Mouse (Mus musculus) hindbrain, embryonic 10.5 days (tissue): ENCODE results near the gene Litaf. TPM values are rescaled to one million over a fixed set of nuclear protein-coding genes. Genes with fewer than 3 reads are reported as not detected.

Source experiments
- DNase-seq: peaks from one replicate; pipeline ENCODE4 v3.0.0-alpha.2; 2017; ENCODE audit warnings: low spot score
- H3K27ac ChIP-seq: fragments of 300-500 bp; sonication (generic); 2 replicates; pipeline ENCODE4 v1.5.1; 2016; ENCODE audit warnings: mild to moderate bottlenecking, moderate library complexity
- H3K27me3 ChIP-seq: fragments of 300-500 bp; sonication (generic); 2 replicates; pipeline ENCODE4 v1.6.1; 2016; ENCODE audit warnings: mild to moderate bottlenecking; ENCODE audit not compliant: poor library complexity, insufficient read depth, severe bottlenecking
- H3K36me3 ChIP-seq: fragments of 300-500 bp; sonication (generic); 2 replicates; pipeline ENCODE4 v1.6.1; 2016; ENCODE audit warnings: mild to moderate bottlenecking, moderate library complexity
- H3K4me1 ChIP-seq: fragments of 300-500 bp; sonication (generic); replicated peaks from 2 replicates; pipeline ENCODE4 v1.6.1; 2016; ENCODE audit warnings: mild to moderate bottlenecking
- H3K4me3 ChIP-seq: fragments of 300-500 bp; sonication (generic); 2 replicates; pipeline ENCODE4 v1.5.1; 2016; ENCODE audit warnings: mild to moderate bottlenecking, moderate library complexity
- H3K9me3 ChIP-seq: fragments of 300-500 bp; sonication (generic); 2 replicates; pipeline ENCODE4 v1.6.1; 2016; ENCODE audit warnings: mild to moderate bottlenecking, moderate library complexity
- WGBS: fragments of 180-500 bp; shearing (Covaris S2); methylation state at CpG from one replicate; pipeline ENCODE4 v1.1.7; 2016; 5-methylcytosine and 5-hydroxymethylcytosine counted together
- polyA plus RNA-seq: library from polyadenylated mRNA; unstranded; fragments of >200 nt; fragmentation: Nextera tagmentation; extraction: Ambion mirVana; gene quantifications from 2 replicates; pipeline ENCODE4 v1.2.1, GENCODE M21; 2016

Gene Litaf
- 88.8 and 127 TPM in 2 replicates for polyA plus RNA-seq

GRCm38 (mm10) chr16:11066029-11066832 is at the start of gene Litaf:
TSS of gene Litaf (minus strand) at chr16:11066157.
- peaks cover 20% of the 10 kb centered on the region for H3K36me3 ChIP-seq
- H3K9me3 ChIP-seq, result no peaks in the 10 kb centered on the region
- whole genome bisulfite sequencing, result under 1% methylated on average over 78 of the region's 78 CpGs
- peaks cover 77% of the 10 kb centered on the region for H3K4me1 ChIP-seq
- no peaks in the 10 kb centered on the region for H3K27me3 ChIP-seq
- peak within 1 kb of the TSS; percentile 98 for H3K27ac ChIP-seq
- peak; percentile 99 for DNase-seq
- peak within 1 kb of the TSS; percentile 75 for H3K4me3 ChIP-seq

- DNase-seq, result no peak
- H3K36me3 ChIP-seq, result peaks cover 34% of the 10 kb centered on the region
- no peak overlapping the region for H3K27ac ChIP-seq
- H3K4me3 ChIP-seq, result no peak overlapping the region
- H3K27me3 ChIP-seq, result no peaks in the 10 kb centered on the region
- WGBS, result 81% methylated on average over 4 of the region's 4 CpGs
- H3K4me1 ChIP-seq, result no peaks in the 10 kb centered on the region
- H3K9me3 ChIP-seq, result no peaks in the 10 kb centered on the region
Measured at GRCm38 (mm10) chr16:11109198-11109740, 43.3 kb upstream of the Litaf start.

GRCm38 (mm10) chr16:11104905-11105304 is 38.9 kb upstream of the Litaf start:
- no peak overlapping the region for H3K27ac ChIP-seq
- no peak overlapping the region for H3K4me3 ChIP-seq
- no peaks in the 10 kb centered on the region for H3K9me3 ChIP-seq
- 84% methylated on average over 1 of the region's 1 CpGs for WGBS
- DNase-seq, result no peak
- H3K27me3 ChIP-seq, result no peaks in the 10 kb centered on the region
- H3K4me1 ChIP-seq, result no peaks in the 10 kb centered on the region
- peaks cover 32% of the 10 kb centered on the region for H3K36me3 ChIP-seq

DNA sequence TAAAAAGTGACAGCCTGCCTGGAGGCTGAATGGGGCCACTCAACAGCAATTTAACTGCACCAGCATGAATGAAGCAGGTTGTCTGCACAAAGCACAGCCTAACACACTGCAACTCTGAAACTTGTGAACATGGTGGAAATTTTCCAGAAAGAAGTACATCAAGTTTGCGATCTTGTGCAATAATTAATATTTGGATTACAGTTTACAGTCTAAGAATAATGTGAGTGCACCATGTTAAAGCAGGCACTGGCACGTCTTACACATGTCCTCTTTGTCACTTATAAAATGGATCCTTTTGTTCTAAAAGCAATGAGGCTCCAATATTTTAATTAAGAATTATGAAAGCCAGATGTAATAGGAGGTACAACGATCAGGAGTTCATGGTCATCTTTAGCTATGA is 31.3 kb upstream of the Litaf start:
- no peak overlapping the region for H3K4me3 ChIP-seq
- H3K27ac ChIP-seq, result no peak overlapping the region
- WGBS, result 90% methylated on average over 3 of the region's 3 CpGs
- H3K36me3 ChIP-seq, result peaks cover 22% of the 10 kb centered on the region
- no peak for DNase-seq
- H3K9me3 ChIP-seq, result no peaks in the 10 kb centered on the region
- no peaks in the 10 kb centered on the region for H3K4me1 ChIP-seq
- H3K27me3 ChIP-seq, result no peaks in the 10 kb centered on the region

GRCm38 (mm10) chr16:11093717-11094386 is 27.9 kb upstream of the Litaf start:
- 94% methylated on average over 13 of the region's 13 CpGs for WGBS
- H3K4me3 ChIP-seq, result no peak overlapping the region
- H3K27me3 ChIP-seq, result no peaks in the 10 kb centered on the region
- no peak for DNase-seq
- H3K27ac ChIP-seq, result no peak overlapping the region
- H3K36me3 ChIP-seq, result peaks cover 50% of the 10 kb centered on the region
- H3K9me3 ChIP-seq, result no peaks in the 10 kb centered on the region
- no peaks in the 10 kb centered on the region for H3K4me1 ChIP-seq

DNA sequence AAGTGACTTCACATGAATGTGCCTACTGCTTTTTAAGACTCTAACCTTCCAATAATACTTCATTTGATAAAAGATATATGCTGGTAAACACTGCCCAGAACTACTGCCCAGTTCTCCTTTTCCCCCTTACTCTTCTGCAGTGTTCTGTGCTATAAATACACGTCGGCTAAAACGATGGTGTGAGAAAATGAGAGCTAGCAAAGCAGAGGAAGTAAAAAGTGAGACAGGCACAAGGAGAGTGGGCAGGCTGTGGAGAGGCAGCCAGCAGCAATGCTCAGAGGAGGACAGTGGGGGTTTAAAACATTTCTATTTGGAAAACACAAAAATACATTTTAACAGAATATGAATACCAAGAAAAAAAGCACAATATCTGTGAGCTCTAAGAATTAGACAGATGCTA is 26.6 kb upstream of the Litaf start:
- 93% methylated on average over 3 of the region's 3 CpGs for WGBS

GRCm38 (mm10) chr16:11092061-11092460 is 26.1 kb upstream of the Litaf start:
- H3K9me3 ChIP-seq, result no peaks in the 10 kb centered on the region
- 81% methylated on average over 4 of the region's 4 CpGs for WGBS
- 0 out of 2 replicates have a peak, but pooled peaks cover 2% of the 10 kb centered on the region for H3K4me1 ChIP-seq
- H3K4me3 ChIP-seq, result no peak overlapping the region
- no peak overlapping the region for H3K27ac ChIP-seq
- DNase-seq, result no peak
- H3K36me3 ChIP-seq, result peaks cover 66% of the 10 kb centered on the region
- H3K27me3 ChIP-seq, result no peaks in the 10 kb centered on the region

More for the DNA sequence above, 26.6 kb upstream of the Litaf start:
- Histone ChIP-seq H3K27ac (no peak overlapping the region), H3K27me3 (no peaks in the 10 kb centered on the region), H3K4me1 (no peaks in the 10 kb centered on the region), H3K9me3 (no peaks in the 10 kb centered on the region), H3K4me3 (no peak overlapping the region), H3K36me3 (peaks cover 61% of the 10 kb centered on the region)
- no peak for DNase-seq

DNA sequence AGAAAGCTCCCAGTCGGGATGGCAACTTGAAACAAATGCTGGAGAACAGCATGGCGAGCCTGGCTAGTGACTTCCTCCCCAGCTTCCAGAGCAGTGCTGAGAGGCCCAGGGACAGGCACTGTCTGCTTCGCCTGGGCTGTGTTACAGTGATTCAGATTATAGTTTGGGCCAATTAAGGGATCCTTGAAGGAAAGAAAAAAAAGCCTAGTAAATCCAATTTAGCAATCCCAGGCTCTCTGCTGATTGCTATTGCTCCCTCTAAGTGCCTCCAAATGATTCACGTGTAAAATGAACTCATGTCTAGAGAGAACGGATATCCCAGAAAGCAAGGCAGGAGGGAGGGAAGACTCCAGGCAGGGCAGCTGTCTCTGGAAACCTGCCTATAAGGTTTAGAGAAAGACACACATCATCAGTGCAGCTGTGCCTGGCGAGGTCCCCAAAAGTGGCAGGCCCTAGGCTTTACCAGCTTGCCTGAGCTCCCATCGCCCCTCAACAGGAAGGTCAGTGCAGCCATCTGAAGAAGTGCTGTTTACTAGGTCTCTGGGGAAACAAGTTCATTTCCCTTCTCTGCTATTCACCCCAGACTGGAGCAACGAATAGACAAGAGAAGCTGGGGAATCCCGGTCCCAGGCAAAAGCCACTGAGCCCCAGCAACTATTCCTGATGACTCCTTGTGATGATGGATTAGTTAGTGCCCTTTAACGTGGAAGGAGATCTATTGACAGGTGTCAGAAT is 25.0 kb upstream of the Litaf start:
- WGBS, result 83% methylated on average over 10 of the region's 10 CpGs
- Histone ChIP-seq H3K4me1 (0 out of 2 replicates have a peak, but pooled peaks cover 6% of the 10 kb centered on the region), H3K9me3 (no peaks in the 10 kb centered on the region), H3K27ac (no peak overlapping the region), H3K27me3 (no peaks in the 10 kb centered on the region), H3K4me3 (no peak overlapping the region), H3K36me3 (peaks cover 76% of the 10 kb centered on the region)
- DNase-seq, result no peak

- H3K4me3 ChIP-seq, result no peak overlapping the region
- DNase-seq, result no peak
- no peak overlapping the region for H3K27ac ChIP-seq
- no peaks in the 10 kb centered on the region for H3K9me3 ChIP-seq
- whole genome bisulfite sequencing, result 81% methylated on average over 5 of the region's 5 CpGs
- H3K36me3 ChIP-seq, result peaks cover 97% of the 10 kb centered on the region
- H3K4me1 ChIP-seq, result 0 out of 2 replicates have a peak, but pooled peaks cover 6% of the 10 kb centered on the region
- no peaks in the 10 kb centered on the region for H3K27me3 ChIP-seq
Measured at GRCm38 (mm10) chr16:11086856-11087588, 21.1 kb upstream of the Litaf start.

GRCm38 (mm10) chr16:11086299-11086698 is 20.3 kb upstream of the Litaf start:
- Histone ChIP-seq H3K9me3 (no peaks in the 10 kb centered on the region), H3K27me3 (no peaks in the 10 kb centered on the region), H3K4me1 (0 out of 2 replicates have a peak, but pooled peaks cover 6% of the 10 kb centered on the region), H3K27ac (no peak overlapping the region), H3K36me3 (peaks cover 97% of the 10 kb centered on the region), H3K4me3 (no peak overlapping the region)
- no peak for DNase-seq
- WGBS, result 95% methylated on average over 3 of the region's 3 CpGs

- no peaks in the 10 kb centered on the region for H3K27me3 ChIP-seq
- H3K36me3 ChIP-seq, result peaks cover 98% of the 10 kb centered on the region
- no peak overlapping the region for H3K4me3 ChIP-seq
- no peak for DNase-seq
- H3K9me3 ChIP-seq, result no peaks in the 10 kb centered on the region
- WGBS, result 93% methylated on average over 8 of the region's 8 CpGs
- H3K27ac ChIP-seq, result no peak overlapping the region
- 0 out of 2 replicates have a peak, but pooled peaks cover 6% of the 10 kb centered on the region for H3K4me1 ChIP-seq
Measured at GRCm38 (mm10) chr16:11084181-11084580, 18.2 kb upstream of the Litaf start.
